Mouse (Mus musculus) bone marrow macrophage, adult 2 months (primary cell): ENCODE results near the gene P4ha3.

Experiments used
- CTCF ChIP-seq: IDR thresholded peaks from 2 replicates; pipeline ENCODE4 v1.5.1; 2012; ENCODE audit warnings: low read depth, mild to moderate bottlenecking, low read length, moderate library complexity
- POLR2A ChIP-seq: IDR thresholded peaks from 2 replicates; pipeline ENCODE4 v1.6.1; 2012; ENCODE audit warnings: mild to moderate bottlenecking, low read depth, low read length, borderline replicate concordance

- TF ChIP-seq CTCF: no peak
- TF ChIP-seq POLR2A: no peak
Measured at GRCm38 (mm10) chr7:100309216-100309615, 23.9 kb downstream of the P4ha3 start.
